Mouse (Mus musculus) heart, adult 2 months (tissue): Measurements from ENCODE around the gene Rarb. TPM values are rescaled to one million over a fixed set of nuclear protein-coding genes. Genes with fewer than 3 reads are reported as not detected.

ENCODE experiments used
- DNase-seq, 2 experiments: peaks; one replicate each; pipeline ENCODE4 v3.0.0; 2021
- H3K27ac ChIP-seq: fragments of 200-600 bp; 2 replicates; pipeline ENCODE4 v1.8.1; 2022
- H3K27me3 ChIP-seq: fragments of 200-500 bp; 2 replicates; pipeline ENCODE4 v1.6.1; 2012; ENCODE audit warnings: mild to moderate bottlenecking, low read length, inconsistent platforms, mixed read lengths; ENCODE audit not compliant: control insufficient read depth, insufficient read depth
- H3K36me3 ChIP-seq: fragments of 200-500 bp; 2 replicates; pipeline ENCODE4 v1.6.1; 2012; ENCODE audit warnings: low read length, inconsistent platforms; ENCODE audit not compliant: control insufficient read depth, insufficient read depth
- H3K4me1 ChIP-seq: fragments of 200-500 bp; 2 replicates; pipeline ENCODE4 v1.6.1; 2011; ENCODE audit warnings: low read length; ENCODE audit not compliant: control insufficient read depth, insufficient read depth
- H3K4me3 ChIP-seq: fragments of 200-600 bp; 2 replicates; pipeline ENCODE4 v1.8.1; 2022
- H3K79me2 ChIP-seq: fragments of 200-500 bp; replicated peaks from 2 replicates; pipeline ENCODE4 v1.6.1; 2012; ENCODE audit warnings: mild to moderate bottlenecking, inconsistent platforms, low read length, moderate library complexity, mixed read lengths; ENCODE audit not compliant: control insufficient read depth, insufficient read depth
- H3K9ac ChIP-seq: fragments of 200-500 bp; 2 replicates; pipeline ENCODE4 v1.6.1; 2012; ENCODE audit warnings: low read depth, mild to moderate bottlenecking, control low read depth, inconsistent platforms, low read length, mixed read lengths
- CTCF ChIP-seq: fragments of 200-600 bp; IDR thresholded peaks from 2 replicates; pipeline ENCODE4 v1.8.1; 2022; ENCODE audit warnings: antibody characterized with exemption, mild to moderate bottlenecking, moderate library complexity
- EP300 ChIP-seq: fragments of 200-500 bp; IDR thresholded peaks from 2 replicates; pipeline ENCODE4 v1.6.1; 2011; ENCODE audit warnings: low read depth, low read length, control low read depth; ENCODE audit not compliant: insufficient read depth
- POLR2A ChIP-seq: fragments of 200-500 bp; IDR thresholded peaks from 2 replicates; pipeline ENCODE4 v1.6.1; 2011; ENCODE audit warnings: mild to moderate bottlenecking, low read depth, low read length, control low read depth; ENCODE audit not compliant: insufficient read depth
- WGBS: fragments of 180-500 bp; shearing (Covaris S2); methylation state at CpG from one replicate; pipeline ENCODE4 v1.1.7; 2018; 5-methylcytosine and 5-hydroxymethylcytosine counted together
- intact Hi-C: fragments of 180-260 bp; cut with DNase I; formaldehyde crosslinking; loops from one replicate; pipeline ENCODE4 v1.15.1; 2025
- polyA plus RNA-seq: library from polyadenylated mRNA; depleted of rRNA; stranded (reverse); fragments of >200 nt; gene quantifications from 2 replicates; pipeline ENCODE4 v1.2.3, GENCODE M21; 2012
- total RNA-seq, 2 experiments: library from RNA; stranded (reverse); gene quantifications; 2 replicates each; pipeline ENCODE4 v1.2.3; 2021

Gene Rarb
- total and polyA plus RNA-seq, 3 experiments: 8.1 to 21.0 (median 17.3) TPM

DNA sequence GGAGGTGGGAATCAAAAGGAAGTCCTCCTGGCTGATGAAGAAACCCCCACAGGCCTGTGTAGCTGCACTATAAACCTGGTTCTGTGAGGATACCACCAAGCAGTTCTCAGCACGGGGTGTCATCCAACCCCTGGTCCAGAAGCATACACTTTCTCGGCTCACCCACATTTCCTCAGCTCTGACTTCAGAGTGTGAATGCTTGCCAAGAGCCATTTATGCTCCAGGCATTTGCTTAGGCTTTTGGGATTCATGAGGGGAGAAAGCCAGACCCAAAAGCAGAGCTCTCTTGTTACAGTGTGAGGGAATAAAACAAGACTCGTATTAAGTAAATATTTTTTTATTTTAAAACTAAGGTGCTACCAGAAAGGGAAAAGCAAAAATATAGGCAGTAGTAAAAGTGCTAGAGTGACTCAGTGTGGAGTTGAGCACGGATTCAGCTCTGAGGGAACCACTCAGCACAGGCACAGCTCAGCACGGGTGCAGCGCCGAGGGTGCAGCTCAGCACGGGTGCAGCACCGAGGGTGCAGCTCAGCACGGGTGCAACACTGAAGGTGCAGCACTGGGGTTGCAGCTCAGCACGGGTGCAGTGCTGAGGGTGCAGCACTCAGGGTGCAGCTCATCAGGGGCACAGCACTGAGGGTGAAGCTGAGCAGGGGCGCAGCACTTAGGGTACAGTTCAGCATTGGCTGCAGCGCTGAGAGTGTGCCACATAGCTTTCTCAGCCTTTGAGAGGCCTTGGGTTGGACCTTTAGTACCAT lies 77.8 kb downstream of the Rarb start:
- WGBS: 71% methylated on average over 13 of the region's 13 CpGs
- Histone ChIP-seq H3K27me3 (no peaks in the 10 kb centered on the region), H3K4me3 (no peak overlapping the region), H3K36me3 (no peaks in the 10 kb centered on the region), H3K9ac (no peak overlapping the region), H3K4me1 (peaks cover 1% of the 10 kb centered on the region; the same call in 1 of the 2 replicates), H3K79me2 (no peaks in the 10 kb centered on the region), H3K27ac (no peak overlapping the region)
- TF ChIP-seq POLR2A (no peak), CTCF (no peak)
- intact Hi-C loops: no loop called here
- DNase-seq: no peak

- no peaks in the 10 kb centered on the region for H3K27me3 ChIP-seq
- peaks cover 1% of the 10 kb centered on the region; the same call in 1 of the 2 replicates for H3K4me1 ChIP-seq
- DNase-seq: no peak
- no peak overlapping the region for H3K4me3 ChIP-seq
- TF ChIP-seq POLR2A (no peak), EP300 (no peak), CTCF (no peak)
- intact Hi-C loops: no loop called here
- no peaks in the 10 kb centered on the region for H3K36me3 ChIP-seq
- no peak overlapping the region for H3K9ac ChIP-seq
- no peaks in the 10 kb centered on the region for H3K79me2 ChIP-seq
- H3K27ac ChIP-seq: no peak overlapping the region
- 85% methylated on average over 1 of the region's 1 CpGs for WGBS
These were observed 80.4 kb downstream of the Rarb start for GRCm38 (mm10) chr14:16738538-16738937.

DNA sequence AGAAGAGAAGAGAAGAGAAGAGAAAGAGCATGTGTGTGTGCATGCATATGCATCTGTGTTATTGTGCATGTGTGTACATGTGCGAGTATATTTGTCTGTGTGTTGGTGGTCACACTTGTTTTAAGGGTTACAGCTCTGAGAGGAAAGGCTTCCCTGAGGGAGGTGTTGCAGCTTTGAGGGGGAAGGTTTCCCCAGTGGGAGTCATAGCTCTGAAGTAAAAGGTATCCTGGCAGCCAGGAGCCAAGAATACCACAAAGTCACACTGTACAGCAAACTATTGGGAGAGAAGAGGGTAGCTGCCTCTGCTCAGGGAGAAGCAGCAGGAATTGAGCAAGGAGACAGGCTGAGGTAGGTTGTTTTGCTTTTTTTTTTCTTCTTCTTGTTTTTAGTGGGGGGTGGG lies 81.2 kb downstream of the Rarb start:
- DNase-seq: no peak
- H3K79me2 ChIP-seq: no peaks in the 10 kb centered on the region
- intact Hi-C loops: no loop called here
- TF ChIP-seq POLR2A (no peak), EP300 (no peak), CTCF (no peak)
- H3K27me3 ChIP-seq: no peaks in the 10 kb centered on the region
- H3K4me3 ChIP-seq: no peak overlapping the region
- 97% methylated on average over 1 of the region's 1 CpGs for WGBS
- no peak overlapping the region for H3K9ac ChIP-seq
- no peak overlapping the region for H3K27ac ChIP-seq
- H3K4me1 ChIP-seq: peaks cover 1% of the 10 kb centered on the region; the same call in 1 of the 2 replicates
- no peaks in the 10 kb centered on the region for H3K36me3 ChIP-seq

DNA sequence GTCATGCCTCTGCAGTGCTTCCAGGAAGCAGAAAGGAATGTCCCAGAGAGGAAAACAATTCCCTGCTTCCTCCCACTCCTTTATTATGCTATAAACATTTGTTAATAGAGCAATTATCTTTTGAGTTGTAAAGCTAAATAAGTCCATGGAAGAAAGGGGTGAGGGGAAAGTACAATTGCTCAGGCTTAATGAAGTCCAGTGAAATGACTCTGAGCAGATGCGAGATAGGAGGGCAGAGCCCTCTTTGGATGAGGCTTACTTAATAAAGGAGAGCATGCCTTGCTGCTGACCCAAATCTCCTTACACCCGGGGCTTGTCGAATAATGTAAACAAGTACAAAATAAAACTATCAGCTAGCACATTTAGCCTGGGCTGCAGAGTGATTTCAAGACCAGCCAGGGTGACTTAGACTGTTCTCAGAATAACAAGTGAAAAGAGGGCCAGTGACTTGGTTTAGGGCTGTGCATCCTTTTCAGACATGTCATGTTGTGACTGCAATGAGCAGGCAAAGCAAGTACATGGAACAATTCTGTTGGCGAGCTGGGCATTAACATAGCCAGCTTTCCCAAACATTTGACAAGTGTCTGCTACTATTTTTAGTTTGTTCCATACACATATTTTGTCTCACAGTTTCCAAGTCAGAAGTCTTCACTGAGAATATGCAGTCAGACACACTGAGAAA lies 83.5 kb downstream of the Rarb start:
- H3K27ac ChIP-seq: no peak overlapping the region
- no peaks in the 10 kb centered on the region for H3K79me2 ChIP-seq
- TF ChIP-seq CTCF (no peak), EP300 (no peak), POLR2A (no peak)
- H3K4me1 ChIP-seq: peaks cover 1% of the 10 kb centered on the region; the same call in 1 of the 2 replicates
- no peak for DNase-seq
- 29% methylated on average over 4 of the region's 4 CpGs for WGBS
- no peaks in the 10 kb centered on the region for H3K36me3 ChIP-seq
- no peak overlapping the region for H3K4me3 ChIP-seq
- intact Hi-C loops: no loop called here
- H3K9ac ChIP-seq: no peak overlapping the region
- no peaks in the 10 kb centered on the region for H3K27me3 ChIP-seq

DNA sequence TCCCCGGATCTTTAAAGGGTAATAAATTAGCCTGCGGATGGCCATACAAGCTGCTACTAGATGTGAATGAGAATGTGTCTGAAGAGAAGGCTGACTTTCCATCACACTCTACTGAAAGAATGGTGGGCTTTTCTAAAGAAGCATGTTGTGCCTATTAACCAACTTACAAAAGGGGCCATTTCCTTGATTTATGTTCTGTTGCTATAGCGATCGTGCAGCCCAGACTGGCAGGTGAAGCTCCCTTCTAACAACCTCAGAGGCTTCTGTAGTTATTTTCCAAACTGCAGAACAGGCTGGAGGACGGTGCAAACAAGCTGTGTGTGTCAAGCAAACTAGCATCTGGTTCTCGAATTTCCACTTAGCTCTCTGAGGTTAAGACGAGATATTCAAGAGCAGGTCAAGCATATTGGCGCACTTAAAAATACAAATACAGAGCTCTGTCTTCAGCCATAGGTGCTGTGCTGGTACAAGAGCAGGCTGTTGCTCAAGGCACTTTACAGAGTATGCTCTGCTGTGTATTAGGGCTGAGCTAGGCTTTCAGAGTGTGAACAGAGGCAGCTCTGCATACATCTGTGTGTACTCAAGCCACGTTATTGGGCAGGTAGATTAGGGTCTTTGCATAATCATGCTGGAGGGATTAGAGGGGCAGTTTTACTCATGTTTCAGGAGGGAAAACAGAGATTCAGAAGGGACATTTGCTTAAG lies 85.2 kb downstream of the Rarb start:
- 76% methylated on average over 9 of the region's 9 CpGs for WGBS

More for the DNA sequence above, 85.2 kb downstream of the Rarb start:
- no peak overlapping the region for H3K27ac ChIP-seq
- no peaks in the 10 kb centered on the region for H3K79me2 ChIP-seq
- TF ChIP-seq EP300 (no peak), CTCF (no peak), POLR2A (no peak)
- H3K27me3 ChIP-seq: no peaks in the 10 kb centered on the region
- no peak for DNase-seq
- H3K4me1 ChIP-seq: peaks cover 1% of the 10 kb centered on the region; the same call in 1 of the 2 replicates
- no peaks in the 10 kb centered on the region for H3K36me3 ChIP-seq
- no peak overlapping the region for H3K9ac ChIP-seq
- intact Hi-C loops: no loop called here
- no peak overlapping the region for H3K4me3 ChIP-seq
